Mouse (Mus musculus) lung, embryonic 15.5 days (tissue): ENCODE results near the gene Sart3. TPM values are rescaled to one million over a fixed set of nuclear protein-coding genes. Genes with fewer than 3 reads are reported as not detected.
A peak's percentile ranks its signal among the peaks of the same experiment; 100 is the strongest.
"Not testable (repeated sequence)": the region's sequence is repeated elsewhere in the genome, so short reads cannot be mapped to it uniquely, and the experiment has no call there.

Source experiments
- ATAC-seq: fragments of 200-750 bp; cut with Nextera tagmentation; 2 replicates; pipeline ENCODE4 v1.8.0; 2017; ENCODE audit warnings: moderate number of reproducible peaks, borderline replicate concordance; ENCODE audit not compliant: low FRiP score, low TSS enrichment; ENCODE audit errors: extremely low read depth
- H3K27ac ChIP-seq: fragments of 300-500 bp; sonication (generic); 2 replicates; pipeline ENCODE4 v1.5.1; 2015; ENCODE audit warnings: moderate library complexity, mild to moderate bottlenecking, inconsistent platforms
- H3K27me3 ChIP-seq: fragments of 300-500 bp; sonication (generic); 2 replicates; pipeline ENCODE4 v1.6.1; 2015; ENCODE audit warnings: inconsistent platforms
- H3K36me3 ChIP-seq: fragments of 300-500 bp; sonication (generic); 2 replicates; pipeline ENCODE4 v1.6.1; 2015; ENCODE audit warnings: inconsistent platforms
- H3K4me1 ChIP-seq: fragments of 300-500 bp; sonication (generic); 2 replicates; pipeline ENCODE4 v1.6.1; 2015; ENCODE audit warnings: inconsistent platforms
- H3K4me2 ChIP-seq: fragments of 300-500 bp; sonication (generic); 2 replicates; pipeline ENCODE4 v1.6.1; 2015; ENCODE audit warnings: inconsistent platforms, mild to moderate bottlenecking, moderate library complexity
- H3K4me3 ChIP-seq: fragments of 300-500 bp; sonication (generic); 2 replicates; pipeline ENCODE4 v1.5.1; 2015; ENCODE audit warnings: mild to moderate bottlenecking, inconsistent platforms
- H3K9ac ChIP-seq: fragments of 300-500 bp; sonication (generic); 2 replicates; pipeline ENCODE4 v1.6.1; 2015; ENCODE audit warnings: inconsistent platforms
- H3K9me3 ChIP-seq: fragments of 300-500 bp; sonication (generic); 2 replicates; pipeline ENCODE4 v1.6.1; 2016; ENCODE audit warnings: inconsistent platforms
- WGBS: fragments of 180-500 bp; shearing (Covaris S2); methylation state at CpG from one replicate; pipeline ENCODE4 v1.1.7; 2015; 5-methylcytosine and 5-hydroxymethylcytosine counted together
- polyA plus RNA-seq: library from polyadenylated mRNA; unstranded; fragments of >200 nt; fragmentation: Nextera tagmentation; extraction: Ambion mirVana; gene quantifications from 2 replicates; pipeline ENCODE4 v1.2.1, GENCODE M21; 2015

Sart3 gene
- 55.4 and 58.8 TPM in 2 replicates for polyA plus RNA-seq

GRCm38 (mm10) chr5:113772450-113772895 lies at the start of gene Sart3, which contains the start of gene Iscu:
TSS of gene Sart3 (minus strand) at chr5:113772510.
TSS of gene Iscu (plus strand) at chr5:113772748.
- H3K27ac ChIP-seq = peak within 1 kb of the TSS; percentile 96
- H3K4me1 ChIP-seq = peaks cover 26% of the 10 kb centered on the region
- H3K4me2 ChIP-seq = peak within 1 kb of the TSS; percentile 89
- H3K9ac ChIP-seq = peak within 1 kb of the TSS; percentile 94
- H3K27me3 ChIP-seq = no peaks in the 10 kb centered on the region
- H3K9me3 ChIP-seq = no peaks in the 10 kb centered on the region
- peak; percentile 87 for ATAC-seq
- whole genome bisulfite sequencing = under 1% methylated on average over 49 of the region's 49 CpGs
- peak within 1 kb of the TSS; percentile 99 for H3K4me3 ChIP-seq
- peaks cover 43% of the 10 kb centered on the region for H3K36me3 ChIP-seq

- no peaks in the 10 kb centered on the region for H3K9me3 ChIP-seq
- WGBS = 57% methylated on average over 14 of the region's 14 CpGs
- ATAC-seq = no peak
These were observed 46.3 kb upstream of the Sart3 start for GRCm38 (mm10) chr5:113818572-113818971.

GRCm38 (mm10) chr5:113815638-113816152 lies 43.4 kb upstream of the Sart3 start:
- no peak overlapping the region for H3K4me3 ChIP-seq
- H3K27me3 ChIP-seq = peaks cover 6% of the 10 kb centered on the region; the same call in 1 of the 2 replicates
- 12% methylated on average over 15 of the region's 15 CpGs for WGBS
- H3K9ac ChIP-seq = no peak overlapping the region
- peaks cover 3% of the 10 kb centered on the region; the same call in 1 of the 2 replicates for H3K4me1 ChIP-seq
- 0 out of 2 replicates have a peak overlapping the region, but pooled peaks have one; percentile 4 for H3K4me2 ChIP-seq
- H3K27ac ChIP-seq = no peak overlapping the region
- no peaks in the 10 kb centered on the region for H3K36me3 ChIP-seq
- no peaks in the 10 kb centered on the region for H3K9me3 ChIP-seq
- ATAC-seq = no peak

More at GRCm38 (mm10) chr5:113818572-113818971, 46.3 kb upstream of the Sart3 start:
- Histone ChIP-seq H3K4me1 (peaks cover 3% of the 10 kb centered on the region; the same call in 1 of the 2 replicates), H3K4me2 (no peak overlapping the region), H3K27me3 (peaks cover 6% of the 10 kb centered on the region; the same call in 1 of the 2 replicates), H3K27ac (no peak overlapping the region), H3K4me3 (no peak overlapping the region), H3K9ac (no peak overlapping the region), H3K36me3 (no peaks in the 10 kb centered on the region)

GRCm38 (mm10) chr5:113815041-113815389 lies 42.7 kb upstream of the Sart3 start:
- H3K4me2 ChIP-seq = no peak overlapping the region
- ATAC-seq = no peak; the same call in 1 of the 2 replicates
- peaks cover 3% of the 10 kb centered on the region; the same call in 1 of the 2 replicates for H3K4me1 ChIP-seq
- no peak overlapping the region for H3K4me3 ChIP-seq
- no peak overlapping the region for H3K27ac ChIP-seq
- no peaks in the 10 kb centered on the region for H3K9me3 ChIP-seq
- no peaks in the 10 kb centered on the region for H3K36me3 ChIP-seq
- no peak overlapping the region for H3K9ac ChIP-seq
- WGBS = 42% methylated on average over 11 of the region's 11 CpGs
- peaks cover 6% of the 10 kb centered on the region; the same call in 1 of the 2 replicates for H3K27me3 ChIP-seq

GRCm38 (mm10) chr5:113814111-113815040 lies 42.1 kb upstream of the Sart3 start:
- ATAC-seq = no peak
- H3K4me1 ChIP-seq = peaks cover 3% of the 10 kb centered on the region; the same call in 1 of the 2 replicates
- H3K36me3 ChIP-seq = no peaks in the 10 kb centered on the region
- 27% methylated on average over 27 of the region's 27 CpGs for WGBS
- no peak overlapping the region for H3K9ac ChIP-seq
- H3K27ac ChIP-seq = no peak overlapping the region
- H3K27me3 ChIP-seq = peaks cover 6% of the 10 kb centered on the region; the same call in 1 of the 2 replicates
- no peak overlapping the region for H3K4me2 ChIP-seq
- H3K4me3 ChIP-seq = no peak overlapping the region
- no peaks in the 10 kb centered on the region for H3K9me3 ChIP-seq

GRCm38 (mm10) chr5:113813608-113814007 lies 41.3 kb upstream of the Sart3 start:
- 15% methylated on average over 9 of the region's 9 CpGs for WGBS
- Histone ChIP-seq H3K4me3 (no peak overlapping the region), H3K36me3 (no peaks in the 10 kb centered on the region), H3K9me3 (no peaks in the 10 kb centered on the region), H3K4me2 (no peak overlapping the region), H3K4me1 (peaks cover 5% of the 10 kb centered on the region; the same call in 1 of the 2 replicates), H3K9ac (no peak overlapping the region), H3K27ac (no peak overlapping the region), H3K27me3 (peaks cover 6% of the 10 kb centered on the region; the same call in 1 of the 2 replicates)
- ATAC-seq = no peak

GRCm38 (mm10) chr5:113812638-113813037 lies 40.3 kb upstream of the Sart3 start:
- H3K4me1 ChIP-seq = peaks cover 14% of the 10 kb centered on the region
- 88% methylated on average over 2 of the region's 2 CpGs for WGBS
- H3K9me3 ChIP-seq = no peaks in the 10 kb centered on the region
- H3K36me3 ChIP-seq = no peaks in the 10 kb centered on the region
- ATAC-seq = no peak
- no peak overlapping the region for H3K4me3 ChIP-seq
- peaks cover 6% of the 10 kb centered on the region; the same call in 1 of the 2 replicates for H3K27me3 ChIP-seq
- H3K9ac ChIP-seq = no peak overlapping the region
- no peak overlapping the region for H3K27ac ChIP-seq
- no peak overlapping the region for H3K4me2 ChIP-seq

GRCm38 (mm10) chr5:113811824-113812420 lies 39.6 kb upstream of the Sart3 start:
- not testable (repeated sequence) for H3K9me3 ChIP-seq, H3K36me3 ChIP-seq, H3K27me3 ChIP-seq, H3K4me2 ChIP-seq, H3K9ac ChIP-seq, H3K27ac ChIP-seq, ATAC-seq, H3K4me3 ChIP-seq
- H3K4me1 ChIP-seq = peaks cover 21% of the 10 kb centered on the region
- 17% methylated on average over 11 of the region's 12 CpGs for WGBS

GRCm38 (mm10) chr5:113810111-113810510 lies 37.8 kb upstream of the Sart3 start:
- 92% methylated on average over 4 of the region's 4 CpGs for WGBS
- no peak for ATAC-seq
- peaks cover 6% of the 10 kb centered on the region; the same call in 1 of the 2 replicates for H3K27me3 ChIP-seq

GRCm38 (mm10) chr5:113808177-113808576 lies 35.9 kb upstream of the Sart3 start:
- H3K4me1 ChIP-seq = peaks cover 22% of the 10 kb centered on the region
- no peak overlapping the region for H3K4me2 ChIP-seq
- peak overlapping the region; percentile 50 for H3K27ac ChIP-seq
- H3K9me3 ChIP-seq = no peaks in the 10 kb centered on the region
- no peak overlapping the region for H3K9ac ChIP-seq
- H3K36me3 ChIP-seq = no peaks in the 10 kb centered on the region
- ATAC-seq = peak; percentile 37
- whole genome bisulfite sequencing = 52% methylated on average over 2 of the region's 2 CpGs
- no peaks in the 10 kb centered on the region for H3K27me3 ChIP-seq
- no peak overlapping the region for H3K4me3 ChIP-seq

More at GRCm38 (mm10) chr5:113810111-113810510, 37.8 kb upstream of the Sart3 start:
- H3K9me3 ChIP-seq = no peaks in the 10 kb centered on the region
- H3K9ac ChIP-seq = no peak overlapping the region
- no peak overlapping the region for H3K4me2 ChIP-seq
- no peak overlapping the region for H3K27ac ChIP-seq
- H3K36me3 ChIP-seq = no peaks in the 10 kb centered on the region
- no peak overlapping the region for H3K4me3 ChIP-seq
- peaks cover 22% of the 10 kb centered on the region for H3K4me1 ChIP-seq

GRCm38 (mm10) chr5:113807712-113808111 lies 35.4 kb upstream of the Sart3 start:
- no peaks in the 10 kb centered on the region for H3K36me3 ChIP-seq
- WGBS = 40% methylated on average over 9 of the region's 9 CpGs
- H3K9me3 ChIP-seq = no peaks in the 10 kb centered on the region
- H3K4me1 ChIP-seq = peaks cover 22% of the 10 kb centered on the region
- H3K9ac ChIP-seq = no peak overlapping the region
- H3K4me2 ChIP-seq = no peak overlapping the region
- no peak overlapping the region for H3K4me3 ChIP-seq
- 0 out of 2 replicates have a peak, but pooled peaks have one; percentile 11 for ATAC-seq
- H3K27me3 ChIP-seq = no peaks in the 10 kb centered on the region
- peak overlapping the region; percentile 50; the same call in 1 of the 2 replicates for H3K27ac ChIP-seq
